Mouse (Mus musculus) gastrocnemius, adult 18-20 months (tissue): ENCODE measurements around the gene Csf3. TPM values are rescaled to one million over a fixed set of nuclear protein-coding genes. Genes with fewer than 3 reads are reported as not detected.
"Not testable (repeated sequence)": the region's sequence is repeated elsewhere in the genome, so short reads cannot be mapped to it uniquely, and the experiment has no call there.

Experiments
- DNase-seq: peaks from one replicate; pipeline ENCODE4 v3.0.0; 2021; ENCODE audit warnings: low spot score
- long read RNA-seq, 2 experiments: library from polyadenylated mRNA; stranded (forward); transcript quantifications; one replicate each; pipeline ENCODE4 v2.0.0; 2021
- total RNA-seq, 2 experiments: library from RNA; stranded (reverse); gene quantifications; 2 replicates each; pipeline ENCODE4 v1.2.3; 2021

The Csf3 gene
- total RNA-seq = not detected
- long read RNA-seq, experiment 1 = 0 reads
- long read RNA-seq, experiment 2 = 0 reads

GRCm38 (mm10) chr11:98701213-98701670, at the start of gene Csf3:
TSS of gene Csf3 (plus strand) at chr11:98701263.
- no peak for DNase-seq

- peak; percentile 30 for DNase-seq
Observed at GRCm38 (mm10) chr11:98655076-98655475, 46.0 kb upstream of the Csf3 start.

- peak; percentile 28 for DNase-seq
Observed at GRCm38 (mm10) chr11:98660517-98660916, 40.5 kb upstream of the Csf3 start.

- DNase-seq = no peak
Observed at GRCm38 (mm10) chr11:98664091-98664490, 37.0 kb upstream of the Csf3 start, which contains the start of gene Gsdma. TSS of gene Gsdma (plus strand) at chr11:98664351.

GRCm38 (mm10) chr11:98668984-98669383, 32.1 kb upstream of the Csf3 start:
- DNase-seq = no peak

- DNase-seq = no peak
Observed at GRCm38 (mm10) chr11:98671284-98671815, 29.7 kb upstream of the Csf3 start.

- no peak for DNase-seq
Observed at GRCm38 (mm10) chr11:98671857-98672256, 29.2 kb upstream of the Csf3 start.

GRCm38 (mm10) chr11:98672482-98672881, 28.6 kb upstream of the Csf3 start:
- DNase-seq = no peak

GRCm38 (mm10) chr11:98673136-98673535, 27.9 kb upstream of the Csf3 start:
- DNase-seq = peak; percentile 52

- no peak for DNase-seq
Observed at GRCm38 (mm10) chr11:98675829-98676363, 25.2 kb upstream of the Csf3 start.

GRCm38 (mm10) chr11:98680023-98680422, 21.0 kb upstream of the Csf3 start:
- no peak for DNase-seq

GRCm38 (mm10) chr11:98680595-98680994, 20.5 kb upstream of the Csf3 start:
- DNase-seq = not testable (repeated sequence)

- no peak for DNase-seq
Observed at GRCm38 (mm10) chr11:98681186-98681585, 19.9 kb upstream of the Csf3 start.

- DNase-seq = peak; percentile 99
Observed at GRCm38 (mm10) chr11:98681786-98682745, 19.0 kb upstream of the Csf3 start, which contains the start of gene Psmd3. TSS of gene Psmd3 (plus strand) at chr11:98682554.

GRCm38 (mm10) chr11:98682811-98683210, 18.3 kb upstream of the Csf3 start:
- no peak for DNase-seq

- DNase-seq = no peak
Observed at GRCm38 (mm10) chr11:98685642-98686041, 15.4 kb upstream of the Csf3 start.

GRCm38 (mm10) chr11:98686976-98687375, 14.1 kb upstream of the Csf3 start:
- no peak for DNase-seq

GRCm38 (mm10) chr11:98688009-98688408, 13.1 kb upstream of the Csf3 start:
- no peak for DNase-seq

- DNase-seq = no peak
Observed at GRCm38 (mm10) chr11:98693201-98693600, 7.9 kb upstream of the Csf3 start.

- no peak for DNase-seq
Observed at GRCm38 (mm10) chr11:98693746-98694145, 7.3 kb upstream of the Csf3 start.

- DNase-seq = no peak
Observed at GRCm38 (mm10) chr11:98694301-98694700, 6.8 kb upstream of the Csf3 start.

GRCm38 (mm10) chr11:98695408-98695807, 5.7 kb upstream of the Csf3 start:
- no peak for DNase-seq
